Mouse (Mus musculus) heart, embryonic 14.5 days (tissue): Measurements from ENCODE around the gene Gm39566. TPM values are rescaled to one million over a fixed set of nuclear protein-coding genes. Genes with fewer than 3 reads are reported as not detected.

Source experiments
- ATAC-seq: fragments of 200-750 bp; cut with Nextera tagmentation; 2 replicates; pipeline ENCODE4 v1.8.0; 2017; ENCODE audit warnings: low read depth, moderate TSS enrichment; ENCODE audit not compliant: insufficient number of reproducible peaks, insufficient read depth, low FRiP score
- H3K27ac ChIP-seq, 2 experiments: fragments of 200-500 bp in 1 of 2; fragments of 300-500 bp in 1 of 2; sonication (generic) in 1 of 2; replicated peaks in 1 of 2; 2 replicates each; pipeline ENCODE4 v1.5.1; 2012 to 2014; ENCODE audit warnings: low read depth in 2 of 2, low read length in 2 of 2, control low read depth in 1 of 2, mild to moderate bottlenecking in 1 of 2, mixed read lengths in 1 of 2; ENCODE audit not compliant: control insufficient read depth in 1 of 2, insufficient read depth in 1 of 2
- H3K27me3 ChIP-seq: fragments of 300-500 bp; sonication (generic); 2 replicates; pipeline ENCODE4 v1.6.1; 2014; ENCODE audit warnings: mild to moderate bottlenecking, low read length, control low read depth; ENCODE audit not compliant: control insufficient read depth, insufficient read depth
- H3K36me3 ChIP-seq: fragments of 300-500 bp; sonication (generic); 2 replicates; pipeline ENCODE4 v1.6.1; 2014; ENCODE audit warnings: mild to moderate bottlenecking, control low read depth, low read length, mixed read lengths; ENCODE audit not compliant: control insufficient read depth, insufficient read depth
- H3K4me1 ChIP-seq, 2 experiments: fragments of 200-500 bp in 1 of 2; fragments of 300-500 bp in 1 of 2; sonication (generic) in 1 of 2; 2 replicates each; pipeline ENCODE4 v1.6.1; 2012 to 2014; ENCODE audit warnings: low read length in 2 of 2, control low read depth in 1 of 2, mixed read lengths in 1 of 2; ENCODE audit not compliant: control insufficient read depth in 2 of 2, insufficient read depth in 2 of 2
- H3K4me2 ChIP-seq: fragments of 300-500 bp; sonication (generic); 2 replicates; pipeline ENCODE4 v1.6.1; 2014; ENCODE audit warnings: mild to moderate bottlenecking, low read length
- H3K4me3 ChIP-seq, 2 experiments: fragments of 200-500 bp in 1 of 2; fragments of 300-500 bp in 1 of 2; sonication (generic) in 1 of 2; 2 replicates each; pipeline ENCODE4 v1.5.1; 2012 to 2014; ENCODE audit warnings: low read length in 2 of 2, mild to moderate bottlenecking in 2 of 2, control low read depth in 1 of 2, low read depth in 1 of 2, moderate library complexity in 1 of 2; ENCODE audit not compliant: control insufficient read depth in 1 of 2, insufficient read depth in 1 of 2
- H3K9ac ChIP-seq: fragments of 300-500 bp; sonication (generic); 2 replicates; pipeline ENCODE4 v1.6.1; 2014; ENCODE audit warnings: mild to moderate bottlenecking, low read length
- H3K9me3 ChIP-seq: fragments of 300-500 bp; sonication (generic); 2 replicates; pipeline ENCODE4 v1.6.1; 2016; ENCODE audit warnings: low read length, control low read depth; ENCODE audit not compliant: control insufficient read depth
- WGBS: fragments of 180-500 bp; shearing (Covaris S2); extraction: QIAGEN DNeasy Blood & Tissue Kit; methylation state at CpG from one replicate; pipeline ENCODE4 v1.1.7; 2014; 5-methylcytosine and 5-hydroxymethylcytosine counted together
- polyA plus RNA-seq: library from polyadenylated mRNA; unstranded; fragments of >200 nt; fragmentation: Nextera tagmentation; extraction: Ambion mirVana; gene quantifications from 2 replicates; pipeline ENCODE4 v1.2.1, GENCODE M21; 2014

Gm39566 gene
- polyA plus RNA-seq, 1 experiment from 2014 or later: not detected

GRCm38 (mm10) chr11:69833554-69833953 lies 18.5 kb upstream of the Gm39566 start:
- H3K27ac ChIP-seq: no peak overlapping the region
- H3K9me3 ChIP-seq: no peaks in the 10 kb centered on the region
- ATAC-seq: no peak
- peak overlapping the region; percentile 86 for H3K4me2 ChIP-seq
- WGBS: 41% methylated on average over 8 of the region's 8 CpGs
- H3K9ac ChIP-seq: peak overlapping the region; percentile 73
- no peaks in the 10 kb centered on the region for H3K36me3 ChIP-seq
- H3K4me1 ChIP-seq: peaks cover 3 to 18% of the 10 kb centered on the region in 2 experiments; a peak in 2 of 4 replicates
- H3K27me3 ChIP-seq: peaks cover 44% of the 10 kb centered on the region
- peak overlapping the region; percentile 34 to 40 for H3K4me3 ChIP-seq

- H3K4me3 ChIP-seq: no peak overlapping the region
- peaks cover 13% of the 10 kb centered on the region; the same call in 1 of the 2 replicates for H3K27me3 ChIP-seq
- no peak for ATAC-seq
- no peak overlapping the region for H3K9ac ChIP-seq
- no peaks in the 10 kb centered on the region for H3K9me3 ChIP-seq
- H3K4me1 ChIP-seq: peaks cover 0 to 5% of the 10 kb centered on the region in 2 experiments; a peak in 2 of 4 replicates
- no peak overlapping the region for H3K4me2 ChIP-seq
- H3K36me3 ChIP-seq: peaks cover 24% of the 10 kb centered on the region
- WGBS: 78% methylated on average over 5 of the region's 5 CpGs
- no peak overlapping the region for H3K27ac ChIP-seq
Measured at GRCm38 (mm10) chr11:69828832-69829231, 13.7 kb upstream of the Gm39566 start.

- no peaks in the 10 kb centered on the region for H3K4me1 ChIP-seq
- no peak overlapping the region for H3K4me2 ChIP-seq
- H3K27ac ChIP-seq: no peak overlapping the region
- H3K36me3 ChIP-seq: peaks cover 24% of the 10 kb centered on the region
- no peak overlapping the region for H3K4me3 ChIP-seq
- H3K27me3 ChIP-seq: no peaks in the 10 kb centered on the region
- no peak for ATAC-seq
- no peak overlapping the region for H3K9ac ChIP-seq
- no peaks in the 10 kb centered on the region for H3K9me3 ChIP-seq
- WGBS: 71% methylated on average over 2 of the region's 2 CpGs
Measured at GRCm38 (mm10) chr11:69823456-69823855, 8.4 kb upstream of the Gm39566 start.

GRCm38 (mm10) chr11:69822080-69822479 lies 7.0 kb upstream of the Gm39566 start, which contains the start of gene Spem1:
TSS of gene Spem1 (minus strand) at chr11:69822180.
- no peaks in the 10 kb centered on the region for H3K4me1 ChIP-seq
- H3K36me3 ChIP-seq: peaks cover 13% of the 10 kb centered on the region
- no peak within 1 kb of the TSS for H3K4me3 ChIP-seq
- no peak for ATAC-seq
- H3K27ac ChIP-seq: no peak within 1 kb of the TSS
- no peak within 1 kb of the TSS for H3K9ac ChIP-seq
- no peaks in the 10 kb centered on the region for H3K27me3 ChIP-seq
- 0 out of 2 replicates have a peak, but pooled peaks cover 4% of the 10 kb centered on the region for H3K9me3 ChIP-seq
- no peak within 1 kb of the TSS for H3K4me2 ChIP-seq
- WGBS: 80% methylated on average over 3 of the region's 3 CpGs

- ATAC-seq: no peak
- Histone ChIP-seq H3K4me2 (no peak overlapping the region), H3K9ac (no peak overlapping the region), H3K4me1 (no peaks in the 10 kb centered on the region), H3K4me3 (no peak overlapping the region), H3K27ac (no peak overlapping the region), H3K36me3 (no peaks in the 10 kb centered on the region), H3K27me3 (no peaks in the 10 kb centered on the region), H3K9me3 (0 out of 2 replicates have a peak, but pooled peaks cover 4% of the 10 kb centered on the region)
- WGBS: 88% methylated on average over 8 of the region's 8 CpGs
Measured at GRCm38 (mm10) chr11:69818871-69819270, 3.8 kb upstream of the Gm39566 start.

GRCm38 (mm10) chr11:69818365-69818764 lies 3.3 kb upstream of the Gm39566 start, which contains the start of gene Spem2:
TSS of gene Spem2 (minus strand) at chr11:69818465.
- no peak within 1 kb of the TSS for H3K27ac ChIP-seq
- no peak within 1 kb of the TSS for H3K4me2 ChIP-seq
- H3K4me3 ChIP-seq: no peak within 1 kb of the TSS
- no peaks in the 10 kb centered on the region for H3K27me3 ChIP-seq
- no peak within 1 kb of the TSS for H3K9ac ChIP-seq
- no peaks in the 10 kb centered on the region for H3K4me1 ChIP-seq
- no peaks in the 10 kb centered on the region for H3K36me3 ChIP-seq
- 75% methylated on average over 2 of the region's 2 CpGs for WGBS
- H3K9me3 ChIP-seq: 0 out of 2 replicates have a peak, but pooled peaks cover 4% of the 10 kb centered on the region
- no peak for ATAC-seq

GRCm38 (mm10) chr11:69816520-69816919 lies 1.4 kb upstream of the Gm39566 start:
- no peak for ATAC-seq
- H3K9ac ChIP-seq: no peak overlapping the region
- no peak overlapping the region for H3K4me2 ChIP-seq
- H3K27ac ChIP-seq: no peak overlapping the region
- H3K4me3 ChIP-seq: no peak overlapping the region
- no peaks in the 10 kb centered on the region for H3K4me1 ChIP-seq
- 86% methylated on average over 12 of the region's 12 CpGs for WGBS
- H3K27me3 ChIP-seq: no peaks in the 10 kb centered on the region
- 0 out of 2 replicates have a peak, but pooled peaks cover 4% of the 10 kb centered on the region for H3K9me3 ChIP-seq
- H3K36me3 ChIP-seq: no peaks in the 10 kb centered on the region

GRCm38 (mm10) chr11:69810280-69810679 lies 4.8 kb downstream of the Gm39566 start:
- no peaks in the 10 kb centered on the region for H3K4me1 ChIP-seq
- no peak for ATAC-seq

More at GRCm38 (mm10) chr11:69810280-69810679, 4.8 kb downstream of the Gm39566 start:
- Histone ChIP-seq H3K4me2 (no peak overlapping the region), H3K27ac (no peak overlapping the region), H3K27me3 (peaks cover 8% of the 10 kb centered on the region; the same call in 1 of the 2 replicates), H3K36me3 (no peaks in the 10 kb centered on the region), H3K9ac (no peak overlapping the region), H3K4me3 (no peak overlapping the region), H3K9me3 (peaks cover 5% of the 10 kb centered on the region; the same call in 1 of the 2 replicates)
